Mouse (Mus musculus) cortical plate, adult 2 months (tissue): ENCODE results near the gene Mrpl42.

Experiments
- CTCF ChIP-seq: fragments of 200-500 bp; IDR thresholded peaks from 2 replicates; pipeline ENCODE4 v1.5.1; 2011; ENCODE audit warnings: mild to moderate bottlenecking, control low read depth, low read length; ENCODE audit not compliant: insufficient read depth; ENCODE audit errors: extremely low read depth
- POLR2A ChIP-seq: fragments of 200-500 bp; IDR thresholded peaks from 2 replicates; pipeline ENCODE4 v1.6.1; 2011; ENCODE audit warnings: mild to moderate bottlenecking, low read length, control low read depth; ENCODE audit not compliant: insufficient read depth; ENCODE audit errors: extremely low read depth

- TF ChIP-seq CTCF (peak; percentile 46), POLR2A (no peak)
Observed at GRCm38 (mm10) chr10:95489653-95490052, 12.1 kb downstream of the Mrpl42 start.
